Mouse (Mus musculus): Measurements from ENCODE around the gene Nkd1.

GRCm38 (mm10) chr8:88630225-88630624 lies 109.1 kb downstream of the Nkd1 start:
- TF ChIP-seq CTCF (IDR thresholded peaks at IDR 0.05; ENCODE audit: low read depth, low read length), result no peak
- no peak for TF ChIP-seq TAL1 (conservative IDR thresholded peaks at IDR 0.05; ENCODE audit: low read depth, low read length)
- TF ChIP-seq GATA2 (IDR thresholded peaks at IDR 0.05; ENCODE audit: borderline replicate concordance, low read depth, low read length), result no peak
